Mouse (Mus musculus): Measurements from ENCODE around the gene Methig1. TPM values are rescaled to one million over a fixed set of nuclear protein-coding genes. Genes with fewer than 3 reads are reported as not detected.

Methig1 gene
- total RNA-seq (2023), result not detected

GRCm38 (mm10) chr15:100352711-100353250 is at the start of gene Methig1, which contains the start of gene Mettl7a2:
Gene Methig1 (plus strand): TSS chr15:100353149.
Gene Mettl7a2 (plus strand): TSS chr15:100353200.

DNA sequence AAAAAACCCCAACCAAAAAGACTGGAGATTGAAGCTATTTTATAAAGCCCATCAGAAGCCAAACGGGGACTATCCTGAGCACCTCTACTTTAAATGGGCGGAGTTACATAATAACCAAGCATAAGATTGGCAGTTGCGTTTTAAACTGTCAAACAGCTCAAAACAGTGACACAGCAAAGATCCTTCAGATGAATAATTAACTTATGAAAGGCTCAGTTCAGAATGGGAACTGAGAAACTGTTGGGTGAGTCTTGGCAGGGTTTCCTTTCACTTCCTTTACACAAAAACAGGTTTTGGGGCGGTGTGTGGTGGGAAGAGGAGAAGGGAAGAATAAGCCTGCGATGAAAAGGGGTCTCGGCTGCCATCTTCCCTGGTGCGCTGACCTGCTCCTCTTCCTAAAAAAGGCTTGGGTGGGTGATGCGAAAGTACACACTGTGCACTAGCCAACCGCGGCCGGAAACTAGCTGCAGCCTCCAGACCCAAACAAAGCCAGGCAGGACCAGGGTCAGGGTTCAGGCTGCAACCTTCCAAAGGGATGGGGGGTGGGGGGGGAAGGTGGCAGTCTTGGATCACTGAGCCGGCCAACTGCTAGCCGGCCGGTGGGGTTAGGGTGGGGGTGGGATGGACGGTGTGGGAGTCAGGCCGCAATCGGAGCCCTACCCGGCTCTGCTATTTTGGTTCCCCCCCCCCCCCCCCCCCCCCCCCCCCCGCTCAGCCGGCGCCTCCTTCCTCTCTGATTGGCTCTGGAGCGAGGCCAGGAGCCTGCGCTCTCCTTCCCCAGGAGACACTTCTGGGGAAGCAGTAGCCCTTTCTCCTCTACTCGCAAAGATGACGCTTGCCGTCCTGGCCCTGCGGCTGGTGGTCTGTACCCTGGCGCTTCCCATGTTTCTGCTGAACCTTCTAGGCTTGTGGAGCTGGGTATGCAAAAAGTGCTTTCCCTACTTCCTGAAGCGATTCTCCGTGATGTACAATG is 48.6 kb upstream of the Methig1 start, which contains the start of gene Mettl7a1:
TSS of gene Mettl7a1 (plus strand) at position 122 of the 973 bp plus-strand sequence.

GRCm38 (mm10) chr15:100334629-100335028 is 18.3 kb upstream of the Methig1 start, which contains the start of gene Mettl7a3:
Gene Mettl7a3 (plus strand): TSS chr15:100334929.

GRCm38 (mm10) chr15:100364242-100364641 is 11.3 kb downstream of the Methig1 start, which contains the start of gene Higd1c:
Gene Higd1c (plus strand): TSS chr15:100364542.

DNA sequence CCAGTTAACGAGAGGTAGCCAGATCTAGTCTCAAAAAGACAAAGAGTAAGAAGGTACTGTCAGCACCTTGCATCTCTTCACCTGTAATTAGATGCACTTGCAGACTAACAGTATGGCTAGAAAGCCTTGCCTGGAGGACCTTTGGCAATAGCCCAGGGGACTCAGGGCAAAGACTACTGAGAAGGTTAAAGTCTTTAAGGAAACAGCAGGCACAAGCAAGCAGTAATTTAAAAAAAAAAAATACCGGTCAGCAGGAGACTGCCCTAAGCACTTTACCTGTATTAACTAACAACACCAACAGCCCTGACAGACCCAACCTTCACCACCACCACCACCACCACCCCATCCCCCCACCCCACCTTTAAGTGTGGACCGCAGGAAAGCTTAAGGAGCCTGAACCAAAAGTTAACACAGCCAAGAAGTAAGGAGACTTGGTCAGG is 68.8 kb downstream of the Methig1 start, which contains the start of gene Gm5475:
TSS of gene Gm5475 (plus strand) at position 390 of the 440 bp plus-strand sequence.

DNA sequence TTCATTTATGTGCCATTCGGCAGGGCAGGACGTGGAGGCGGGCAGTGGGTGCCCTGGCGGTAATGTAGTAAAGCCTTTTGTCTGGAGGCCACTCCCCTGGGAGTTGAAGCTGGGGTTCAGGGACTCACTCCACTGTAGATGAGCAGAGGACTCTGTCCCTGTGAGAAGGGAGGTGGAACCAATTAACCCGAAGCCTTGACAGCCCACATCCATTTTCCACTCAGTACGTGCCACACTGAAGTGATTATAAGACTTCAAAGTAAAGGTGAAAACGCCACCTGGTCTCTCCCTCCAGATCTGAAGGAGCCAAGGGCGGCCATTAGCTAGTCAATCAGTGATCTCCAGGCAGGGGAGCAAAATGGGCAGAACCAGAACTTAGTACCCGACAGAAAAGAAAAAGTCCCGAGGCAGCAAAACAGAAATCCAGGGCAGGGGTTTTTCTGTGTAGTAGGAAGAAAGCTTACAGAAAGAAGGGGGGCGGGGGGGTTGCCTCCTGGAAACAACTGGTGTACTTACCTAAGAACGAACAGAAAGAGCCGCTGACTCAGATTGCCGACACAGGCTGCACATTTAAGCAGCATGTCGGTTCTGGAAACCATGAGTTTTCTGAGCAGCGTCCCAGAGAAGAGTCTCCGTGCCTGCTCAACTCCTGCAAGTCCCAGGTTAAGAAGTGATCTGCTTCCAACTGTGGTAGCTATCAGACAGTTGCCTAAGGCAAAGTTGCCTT is 71.6 kb downstream of the Methig1 start, which contains the start of gene Slc11a2:
TSS of gene Slc11a2 (minus strand) at position 677 of the 727 bp plus-strand sequence.

Other genes with a start within 250 kb of the Methig1 start
- gene Atf1, start 125.3 kb upstream of the Methig1 start, total RNA-seq (2023), result 68.5 TPM
- not detected for gene Tmprss12, start 72.3 kb upstream of the Methig1 start, total RNA-seq (2023)
- 32.5 TPM for gene Mettl7a1, start 49.0 kb upstream of the Methig1 start, total RNA-seq (2023)
- gene Mettl7a3, start 18.2 kb upstream of the Methig1 start, total RNA-seq (2023), result not detected
- gene Mettl7a2, start 51 bp downstream of the Methig1 start, total RNA-seq (2023), result 1.2 TPM
- not detected for gene Higd1c, start 11.4 kb downstream of the Methig1 start, total RNA-seq (2023)
- gene Gm5475, start 69.0 kb downstream of the Methig1 start, total RNA-seq (2023), result not detected
- gene Slc11a2, start 71.9 kb downstream of the Methig1 start, total RNA-seq (2023), result 70.8 TPM
- 57.2 TPM for gene Letmd1, start 115.9 kb downstream of the Methig1 start, total RNA-seq (2023)
- 10.2 TPM for gene Csrnp2, start 142.3 kb downstream of the Methig1 start, total RNA-seq (2023)
- 11.4 TPM for gene Tfcp2, start 198.9 kb downstream of the Methig1 start, total RNA-seq (2023)
- 30.2 TPM for gene Pou6f1, start 246.8 kb downstream of the Methig1 start, total RNA-seq (2023)

Measured in CD8-positive naive resting alpha-beta T cell, adult 57 days (primary cell).